Mouse (Mus musculus) neural tube, embryonic 13.5 days (tissue): ENCODE measurements at regions not wholly inside any gene's neighbourhood (a gene's known extent, or its start where the extent isn't known, plus 50 kb on each side); places are given as distances from the start of the nearest gene placed in this dataset.

Source experiments
- ATAC-seq: fragments of 200-750 bp; cut with Nextera tagmentation; 2 replicates; pipeline ENCODE4 v1.8.0; 2017; ENCODE audit warnings: low read depth, mild to moderate bottlenecking, moderate TSS enrichment, moderate library complexity
- H3K27ac ChIP-seq: fragments of 300-500 bp; sonication (generic); replicated peaks from 2 replicates; pipeline ENCODE4 v1.5.1; 2015; ENCODE audit warnings: moderate library complexity, mild to moderate bottlenecking, inconsistent platforms
- H3K27me3 ChIP-seq: fragments of 300-500 bp; sonication (generic); 2 replicates; pipeline ENCODE4 v1.6.1; 2015; ENCODE audit warnings: mild to moderate bottlenecking, inconsistent platforms
- H3K36me3 ChIP-seq: fragments of 300-500 bp; sonication (generic); 2 replicates; pipeline ENCODE4 v1.6.1; 2015; ENCODE audit warnings: mild to moderate bottlenecking, inconsistent platforms
- H3K4me1 ChIP-seq: fragments of 300-500 bp; sonication (generic); replicated peaks from 2 replicates; pipeline ENCODE4 v1.6.1; 2015; ENCODE audit warnings: inconsistent platforms
- H3K4me2 ChIP-seq: fragments of 300-500 bp; sonication (generic); 2 replicates; pipeline ENCODE4 v1.6.1; 2015; ENCODE audit warnings: inconsistent platforms, mild to moderate bottlenecking, moderate library complexity
- H3K4me3 ChIP-seq: fragments of 300-500 bp; sonication (generic); 2 replicates; pipeline ENCODE4 v1.5.1; 2015; ENCODE audit warnings: mild to moderate bottlenecking, inconsistent platforms
- H3K9ac ChIP-seq: fragments of 300-500 bp; sonication (generic); 2 replicates; pipeline ENCODE4 v1.6.1; 2015; ENCODE audit warnings: moderate library complexity, mild to moderate bottlenecking, inconsistent platforms
- H3K9me3 ChIP-seq: fragments of 300-500 bp; sonication (generic); 2 replicates; pipeline ENCODE4 v1.6.1; 2016; ENCODE audit warnings: inconsistent platforms
- WGBS: fragments of 180-500 bp; shearing (Covaris S2); methylation state at CpG from one replicate; pipeline ENCODE4 v1.1.7; 2015; 5-methylcytosine and 5-hydroxymethylcytosine counted together

- H3K4me1 ChIP-seq: peaks cover 21% of the 10 kb centered on the region
- no peak overlapping the region for H3K4me3 ChIP-seq
- 47% methylated on average over 4 of the region's 4 CpGs for WGBS
- H3K27ac ChIP-seq: no peak overlapping the region
- H3K27me3 ChIP-seq: no peaks in the 10 kb centered on the region
- no peaks in the 10 kb centered on the region for H3K9me3 ChIP-seq
- no peaks in the 10 kb centered on the region for H3K36me3 ChIP-seq
- H3K9ac ChIP-seq: no peak overlapping the region
- ATAC-seq: 0 out of 2 replicates have a peak, but pooled peaks have one; percentile 32
- no peak overlapping the region for H3K4me2 ChIP-seq
These were observed 144.5 kb downstream of the Cdh26 start for GRCm38 (mm10) chr2:178574859-178575258.

- WGBS: 60% methylated on average over 6 of the region's 6 CpGs
- Histone ChIP-seq H3K9ac (no peak overlapping the region), H3K4me3 (no peak overlapping the region), H3K27ac (no peak overlapping the region), H3K27me3 (no peaks in the 10 kb centered on the region), H3K9me3 (no peaks in the 10 kb centered on the region), H3K36me3 (no peaks in the 10 kb centered on the region), H3K4me2 (no peak overlapping the region), H3K4me1 (peaks cover 26% of the 10 kb centered on the region)
- ATAC-seq: no peak
These were observed 145.1 kb downstream of the Cdh26 start for GRCm38 (mm10) chr2:178575403-178575802.

GRCm38 (mm10) chr2:178576067-178576466 lies 145.7 kb downstream of the Cdh26 start:
- H3K9ac ChIP-seq: no peak overlapping the region
- no peaks in the 10 kb centered on the region for H3K36me3 ChIP-seq
- H3K27me3 ChIP-seq: no peaks in the 10 kb centered on the region
- no peaks in the 10 kb centered on the region for H3K9me3 ChIP-seq
- WGBS: 71% methylated on average over 7 of the region's 7 CpGs
- H3K4me3 ChIP-seq: no peak overlapping the region
- H3K4me2 ChIP-seq: no peak overlapping the region
- no peak for ATAC-seq
- H3K27ac ChIP-seq: no peak overlapping the region
- H3K4me1 ChIP-seq: peaks cover 33% of the 10 kb centered on the region

- no peak for ATAC-seq
These were observed 149.2 kb downstream of the Cdh26 start for GRCm38 (mm10) chr2:178579571-178579970.

GRCm38 (mm10) chr2:178581306-178581705 lies 151.0 kb downstream of the Cdh26 start:
- Histone ChIP-seq H3K9me3 (no peaks in the 10 kb centered on the region), H3K27ac (peak overlapping the region; percentile 46; the same call in 1 of the 2 replicates)
- no peak for ATAC-seq

More at GRCm38 (mm10) chr2:178579571-178579970, 149.2 kb downstream of the Cdh26 start:
- Histone ChIP-seq H3K9me3 (no peaks in the 10 kb centered on the region), H3K4me3 (no peak overlapping the region), H3K4me1 (peaks cover 27% of the 10 kb centered on the region), H3K9ac (no peak overlapping the region), H3K27me3 (no peaks in the 10 kb centered on the region), H3K27ac (no peak overlapping the region), H3K4me2 (no peak overlapping the region), H3K36me3 (no peaks in the 10 kb centered on the region)
- WGBS: 84% methylated on average over 6 of the region's 6 CpGs

GRCm38 (mm10) chr2:178584970-178585566 lies 154.7 kb downstream of the Cdh26 start:
- WGBS: 79% methylated on average over 5 of the region's 5 CpGs
- H3K27ac ChIP-seq: no peak overlapping the region
- H3K4me2 ChIP-seq: no peak overlapping the region
- H3K9me3 ChIP-seq: no peaks in the 10 kb centered on the region
- no peaks in the 10 kb centered on the region for H3K36me3 ChIP-seq
- ATAC-seq: no peak
- no peak overlapping the region for H3K9ac ChIP-seq
- no peaks in the 10 kb centered on the region for H3K27me3 ChIP-seq
- peaks cover 17% of the 10 kb centered on the region for H3K4me1 ChIP-seq
- H3K4me3 ChIP-seq: no peak overlapping the region

More at GRCm38 (mm10) chr2:178581306-178581705, 151.0 kb downstream of the Cdh26 start:
- H3K36me3 ChIP-seq: no peaks in the 10 kb centered on the region
- H3K4me3 ChIP-seq: no peak overlapping the region
- peaks cover 21% of the 10 kb centered on the region for H3K4me1 ChIP-seq
- no peak overlapping the region for H3K9ac ChIP-seq
- H3K4me2 ChIP-seq: no peak overlapping the region
- 73% methylated on average over 12 of the region's 12 CpGs for WGBS
- H3K27me3 ChIP-seq: no peaks in the 10 kb centered on the region

GRCm38 (mm10) chr2:178587134-178587636 lies 156.9 kb downstream of the Cdh26 start:
- Histone ChIP-seq H3K36me3 (no peaks in the 10 kb centered on the region), H3K9ac (no peak overlapping the region), H3K4me2 (no peak overlapping the region), H3K4me3 (no peak overlapping the region), H3K4me1 (no peaks in the 10 kb centered on the region), H3K9me3 (no peaks in the 10 kb centered on the region), H3K27me3 (no peaks in the 10 kb centered on the region), H3K27ac (no peak overlapping the region)
- WGBS: 71% methylated on average over 7 of the region's 7 CpGs
- no peak for ATAC-seq

- Histone ChIP-seq H3K4me2 (no peak overlapping the region), H3K9ac (no peak overlapping the region), H3K36me3 (no peaks in the 10 kb centered on the region), H3K4me3 (no peak overlapping the region), H3K9me3 (no peaks in the 10 kb centered on the region), H3K27me3 (no peaks in the 10 kb centered on the region), H3K4me1 (peaks cover 34% of the 10 kb centered on the region), H3K27ac (peak overlapping the region; percentile 49; the same call in 1 of the 2 replicates)
- no peak; the same call in 1 of the 2 replicates for ATAC-seq
- WGBS: 52% methylated on average over 9 of the region's 9 CpGs
These were observed 163.4 kb downstream of the Cdh26 start for GRCm38 (mm10) chr2:178593743-178594142.

GRCm38 (mm10) chr2:178594177-178594576 lies 163.8 kb downstream of the Cdh26 start:
- Histone ChIP-seq H3K27ac (peak overlapping the region; percentile 49; the same call in 1 of the 2 replicates), H3K4me1 (peaks cover 34% of the 10 kb centered on the region), H3K4me2 (no peak overlapping the region), H3K27me3 (no peaks in the 10 kb centered on the region), H3K9ac (no peak overlapping the region), H3K9me3 (no peaks in the 10 kb centered on the region), H3K4me3 (no peak overlapping the region), H3K36me3 (no peaks in the 10 kb centered on the region)
- WGBS: 36% methylated on average over 6 of the region's 6 CpGs
- no peak for ATAC-seq

GRCm38 (mm10) chr2:178596312-178597083 lies 166.2 kb downstream of the Cdh26 start:
- H3K4me2 ChIP-seq: no peak overlapping the region
- no peaks in the 10 kb centered on the region for H3K27me3 ChIP-seq
- H3K4me3 ChIP-seq: no peak overlapping the region
- H3K27ac ChIP-seq: 0 out of 2 replicates have a peak overlapping the region, but pooled peaks have one; percentile 9
- no peak overlapping the region for H3K9ac ChIP-seq
- H3K9me3 ChIP-seq: 0 out of 2 replicates have a peak, but pooled peaks cover 3% of the 10 kb centered on the region
- ATAC-seq: 0 out of 2 replicates have a peak, but pooled peaks have one; percentile 16
- WGBS: 42% methylated on average over 16 of the region's 16 CpGs
- peaks cover 34% of the 10 kb centered on the region for H3K4me1 ChIP-seq
- H3K36me3 ChIP-seq: no peaks in the 10 kb centered on the region

- no peak overlapping the region for H3K9ac ChIP-seq
- peaks cover 34% of the 10 kb centered on the region for H3K4me1 ChIP-seq
- H3K27me3 ChIP-seq: no peaks in the 10 kb centered on the region
- H3K27ac ChIP-seq: no peak overlapping the region
- H3K4me2 ChIP-seq: no peak overlapping the region
- H3K9me3 ChIP-seq: 0 out of 2 replicates have a peak, but pooled peaks cover 3% of the 10 kb centered on the region
- no peak overlapping the region for H3K4me3 ChIP-seq
- WGBS: 66% methylated on average over 7 of the region's 7 CpGs
- ATAC-seq: peak; percentile 74; the same call in 1 of the 2 replicates
- H3K36me3 ChIP-seq: no peaks in the 10 kb centered on the region
These were observed 166.7 kb downstream of the Cdh26 start for GRCm38 (mm10) chr2:178597084-178597470.

- ATAC-seq: no peak
- Histone ChIP-seq H3K4me2 (no peak overlapping the region), H3K9me3 (0 out of 2 replicates have a peak, but pooled peaks cover 3% of the 10 kb centered on the region), H3K4me3 (no peak overlapping the region), H3K4me1 (peaks cover 34% of the 10 kb centered on the region), H3K27ac (no peak overlapping the region), H3K27me3 (no peaks in the 10 kb centered on the region), H3K36me3 (no peaks in the 10 kb centered on the region), H3K9ac (no peak overlapping the region)
- 89% methylated on average over 5 of the region's 5 CpGs for WGBS
These were observed 168.0 kb downstream of the Cdh26 start for GRCm38 (mm10) chr2:178598371-178598770.
